Mouse (Mus musculus) brain, embryonic 14.5 days (tissue): ENCODE data around the gene Dlgap1.

Experiments
- CTCF ChIP-seq: fragments of 200-500 bp; IDR thresholded peaks from 2 replicates; pipeline ENCODE4 v1.5.1; 2012; ENCODE audit warnings: inconsistent platforms, mild to moderate bottlenecking, moderate library complexity, borderline replicate concordance; ENCODE audit not compliant: insufficient read depth, insufficient read length; ENCODE audit errors: extremely low read depth
- POLR2A ChIP-seq: fragments of 200-500 bp; IDR thresholded peaks from 2 replicates; pipeline ENCODE4 v1.6.1; 2012; ENCODE audit warnings: mild to moderate bottlenecking, inconsistent platforms, borderline replicate concordance; ENCODE audit not compliant: poor library complexity, insufficient read depth, insufficient read length, severe bottlenecking; ENCODE audit errors: extremely low read depth

DNA sequence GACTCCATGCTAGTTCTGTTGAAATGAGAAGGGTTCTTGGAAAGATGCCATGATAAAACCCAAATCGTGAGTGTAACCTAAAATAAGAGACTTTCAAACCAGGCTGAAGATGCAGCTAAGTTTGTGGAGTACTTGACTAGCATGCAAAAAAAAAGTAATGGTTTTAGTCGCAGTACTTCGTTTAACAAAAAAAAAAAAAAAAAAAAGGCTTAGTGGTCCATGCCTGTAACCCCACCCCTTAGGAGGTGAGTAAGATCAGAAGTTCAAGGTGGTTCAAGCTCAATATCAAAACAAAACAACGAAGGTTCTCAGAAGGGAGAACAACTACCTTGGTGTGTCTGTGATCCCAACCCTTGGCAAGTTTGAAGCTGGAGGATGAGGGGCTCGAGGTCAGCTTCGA is 782.8 kb downstream of the Dlgap1 start:
- TF ChIP-seq CTCF (no peak), POLR2A (no peak)
